Mouse (Mus musculus) limb, embryonic 10.5 days (tissue): ENCODE results near the gene Pcsk5. TPM values are rescaled to one million over a fixed set of nuclear protein-coding genes. Genes with fewer than 3 reads are reported as not detected.
A peak's percentile ranks its signal among the peaks of the same experiment; 100 is the strongest.

Experiments used
- DNase-seq: peaks from one replicate; pipeline ENCODE4 v3.0.0-alpha.2; 2017; ENCODE audit warnings: low spot score
- H3K27ac ChIP-seq: fragments of 300-500 bp; sonication (generic); 2 replicates; pipeline ENCODE4 v1.5.1; 2016; ENCODE audit warnings: mild to moderate bottlenecking
- H3K27me3 ChIP-seq: fragments of 300-500 bp; sonication (generic); 2 replicates; pipeline ENCODE4 v1.6.1; 2016; ENCODE audit warnings: low read depth, mild to moderate bottlenecking; ENCODE audit not compliant: poor library complexity, severe bottlenecking
- H3K36me3 ChIP-seq: fragments of 300-500 bp; sonication (generic); 2 replicates; pipeline ENCODE4 v1.6.1; 2016; ENCODE audit warnings: mild to moderate bottlenecking, moderate library complexity
- H3K4me1 ChIP-seq: fragments of 300-500 bp; sonication (generic); 2 replicates; pipeline ENCODE4 v1.6.1; 2016
- H3K4me3 ChIP-seq: fragments of 300-500 bp; sonication (generic); 2 replicates; pipeline ENCODE4 v1.5.1; 2016; ENCODE audit warnings: mild to moderate bottlenecking, moderate library complexity
- H3K9me3 ChIP-seq: fragments of 300-500 bp; sonication (generic); replicated peaks from 2 replicates; pipeline ENCODE4 v1.6.1; 2016; ENCODE audit warnings: mild to moderate bottlenecking
- WGBS: fragments of 180-500 bp; shearing (Covaris S2); methylation state at CpG from one replicate; pipeline ENCODE4 v1.1.7; 2016; 5-methylcytosine and 5-hydroxymethylcytosine counted together
- polyA plus RNA-seq: library from polyadenylated mRNA; unstranded; fragments of >200 nt; fragmentation: Nextera tagmentation; extraction: Ambion mirVana; gene quantifications from 2 replicates; pipeline ENCODE4 v1.2.1, GENCODE M21; 2016

Gene Pcsk5
- polyA plus RNA-seq, 1 experiment from 2014 or later: 11.6 TPM

GRCm38 (mm10) chr19:17514456-17514855 is 323.0 kb downstream of the Pcsk5 start:
- 31% methylated on average over 3 of the region's 3 CpGs for WGBS
- DNase-seq: no peak
- Histone ChIP-seq H3K36me3 (no peaks in the 10 kb centered on the region), H3K27ac (0 out of 2 replicates have a peak overlapping the region, but pooled peaks have one; percentile 30), H3K9me3 (no peaks in the 10 kb centered on the region), H3K4me3 (no peak overlapping the region), H3K27me3 (no peaks in the 10 kb centered on the region), H3K4me1 (peaks cover 31% of the 10 kb centered on the region)

- H3K4me3 ChIP-seq: no peak overlapping the region
Observed at GRCm38 (mm10) chr19:17511283-17511682, 326.1 kb downstream of the Pcsk5 start.

GRCm38 (mm10) chr19:17504212-17504611 is 333.2 kb downstream of the Pcsk5 start:
- peak; percentile 22 for DNase-seq
- 35% methylated on average over 6 of the region's 6 CpGs for WGBS
- H3K27me3 ChIP-seq: no peaks in the 10 kb centered on the region
- peaks cover 6% of the 10 kb centered on the region; the same call in 1 of the 2 replicates for H3K4me1 ChIP-seq
- H3K4me3 ChIP-seq: no peak overlapping the region
- no peak overlapping the region for H3K27ac ChIP-seq
- H3K9me3 ChIP-seq: no peaks in the 10 kb centered on the region
- no peaks in the 10 kb centered on the region for H3K36me3 ChIP-seq

More at GRCm38 (mm10) chr19:17511283-17511682, 326.1 kb downstream of the Pcsk5 start:
- WGBS: 78% methylated on average over 5 of the region's 5 CpGs
- H3K4me1 ChIP-seq: peaks cover 31% of the 10 kb centered on the region
- no peaks in the 10 kb centered on the region for H3K27me3 ChIP-seq
- no peaks in the 10 kb centered on the region for H3K9me3 ChIP-seq
- H3K27ac ChIP-seq: peak overlapping the region; percentile 51; the same call in 1 of the 2 replicates
- H3K36me3 ChIP-seq: no peaks in the 10 kb centered on the region
- DNase-seq: no peak

DNA sequence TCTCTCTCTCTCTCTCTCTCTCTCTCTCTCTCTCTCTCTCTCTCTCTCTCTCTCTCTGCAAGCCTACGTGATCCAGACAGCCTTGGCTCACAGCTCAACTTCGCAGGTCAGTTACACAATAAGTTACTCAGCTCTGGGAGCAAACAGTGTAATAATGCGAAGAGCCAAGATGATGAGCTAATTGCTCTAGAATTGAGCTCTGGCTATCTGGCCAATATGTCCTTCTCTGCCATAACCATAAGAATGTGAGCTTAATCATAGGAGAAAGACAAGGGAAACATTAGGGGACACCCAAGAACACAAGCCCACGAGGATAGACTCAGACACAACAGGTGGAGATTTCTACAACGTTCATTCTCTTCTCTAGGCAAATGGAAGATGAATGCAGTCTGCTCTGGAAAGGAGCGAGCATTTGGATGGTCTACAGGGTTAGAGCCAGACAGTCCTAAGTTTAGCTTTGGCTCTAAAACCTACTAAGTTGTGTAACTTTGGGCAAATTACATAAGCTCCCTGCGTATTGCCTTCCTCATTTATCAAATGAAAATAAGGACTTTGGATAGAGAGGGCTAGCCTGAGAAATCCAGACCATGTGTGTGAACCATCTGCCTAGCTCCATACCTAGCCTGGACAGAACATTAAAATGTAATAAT is 338.7 kb downstream of the Pcsk5 start:
- Histone ChIP-seq H3K27ac (no peak overlapping the region), H3K27me3 (no peaks in the 10 kb centered on the region), H3K9me3 (no peaks in the 10 kb centered on the region), H3K4me1 (no peaks in the 10 kb centered on the region), H3K36me3 (no peaks in the 10 kb centered on the region), H3K4me3 (no peak overlapping the region)
- WGBS: 93% methylated on average over 7 of the region's 7 CpGs
- DNase-seq: peak; percentile 5

DNA sequence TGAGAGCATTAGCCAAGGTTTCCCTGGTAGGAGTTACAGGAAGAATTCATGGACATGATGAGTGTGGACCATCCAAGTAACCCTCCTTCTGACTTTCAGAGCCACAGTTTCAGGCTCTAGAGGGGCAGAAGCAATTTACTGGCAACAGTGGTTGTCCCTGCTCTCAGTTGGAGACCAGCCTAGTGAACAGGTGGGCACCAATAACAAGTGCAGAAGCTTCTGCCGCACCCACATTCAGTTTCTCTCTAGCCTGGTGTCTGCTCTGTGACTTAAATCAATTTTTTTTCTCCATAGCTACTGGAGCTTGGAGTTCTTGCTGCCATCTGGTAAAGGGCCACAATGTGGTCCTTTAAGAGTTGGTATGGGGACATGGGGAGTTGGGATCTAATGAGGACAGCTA is 341.3 kb downstream of the Pcsk5 start:
- no peaks in the 10 kb centered on the region for H3K27me3 ChIP-seq
- 97% methylated on average over 1 of the region's 1 CpGs for WGBS
- no peak for DNase-seq
- no peak overlapping the region for H3K4me3 ChIP-seq
- no peaks in the 10 kb centered on the region for H3K36me3 ChIP-seq
- H3K27ac ChIP-seq: no peak overlapping the region
- H3K9me3 ChIP-seq: no peaks in the 10 kb centered on the region
- H3K4me1 ChIP-seq: no peaks in the 10 kb centered on the region

DNA sequence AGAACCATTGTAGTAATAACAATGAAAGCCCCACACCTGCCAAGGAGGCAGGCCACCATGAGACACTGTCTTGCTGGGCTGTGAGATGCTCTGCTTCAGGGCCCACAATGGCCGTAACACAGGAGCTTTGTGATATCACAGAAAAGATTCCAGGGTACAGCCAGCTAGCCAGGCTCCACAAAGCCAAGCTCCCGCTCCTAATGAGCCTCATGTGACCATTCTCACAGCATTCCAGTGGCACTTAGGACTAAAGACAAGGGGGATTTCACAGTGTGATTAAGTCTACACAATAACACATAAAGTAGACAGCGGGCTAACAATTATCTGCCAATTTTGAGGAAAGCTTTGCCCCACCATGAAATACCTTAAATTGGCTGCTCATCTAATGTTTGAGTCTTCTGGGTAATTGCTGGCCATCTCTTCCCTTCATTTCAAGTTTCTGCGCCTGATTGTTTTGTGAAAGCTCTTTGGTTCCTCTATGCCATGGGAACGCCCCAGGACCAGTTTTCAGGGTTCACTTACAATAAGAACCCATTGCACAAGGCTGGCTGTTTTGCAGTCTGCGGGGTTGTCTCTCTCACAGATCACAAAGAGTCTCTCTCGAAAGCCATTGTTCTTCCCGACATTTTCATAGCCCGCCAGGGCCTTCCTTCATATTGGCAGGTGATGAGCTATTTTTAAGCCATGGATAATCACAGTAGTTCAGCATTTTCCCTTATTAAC is 345.4 kb downstream of the Pcsk5 start:
- Histone ChIP-seq H3K9me3 (no peaks in the 10 kb centered on the region), H3K4me1 (peaks cover 6% of the 10 kb centered on the region), H3K36me3 (no peaks in the 10 kb centered on the region), H3K27ac (no peak overlapping the region), H3K27me3 (no peaks in the 10 kb centered on the region), H3K4me3 (no peak overlapping the region)
- no peak for DNase-seq
- WGBS: 92% methylated on average over 9 of the region's 9 CpGs

DNA sequence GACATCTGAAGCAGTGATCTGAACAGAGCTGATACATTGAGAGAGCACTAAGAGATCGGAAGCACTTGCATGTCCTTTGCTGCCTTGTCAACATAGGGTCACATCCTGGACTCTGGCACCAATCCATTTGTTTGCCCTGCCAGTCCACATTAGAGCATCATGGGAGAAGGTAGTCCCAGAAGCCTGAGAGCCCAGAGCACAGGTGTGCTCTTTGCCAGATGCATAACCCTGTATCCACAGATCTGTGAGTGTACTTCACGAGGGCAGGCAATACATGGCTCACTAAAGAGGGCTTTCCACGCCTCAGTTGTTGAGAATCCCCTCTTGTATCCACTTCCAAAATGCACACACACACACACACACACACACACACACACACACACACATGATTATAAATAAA is 346.1 kb downstream of the Pcsk5 start:
- no peaks in the 10 kb centered on the region for H3K9me3 ChIP-seq
- no peaks in the 10 kb centered on the region for H3K27me3 ChIP-seq
- H3K4me3 ChIP-seq: no peak overlapping the region
- no peaks in the 10 kb centered on the region for H3K36me3 ChIP-seq
- H3K4me1 ChIP-seq: peaks cover 6% of the 10 kb centered on the region
- 91% methylated on average over 3 of the region's 3 CpGs for WGBS
- no peak overlapping the region for H3K27ac ChIP-seq
- no peak for DNase-seq

DNA sequence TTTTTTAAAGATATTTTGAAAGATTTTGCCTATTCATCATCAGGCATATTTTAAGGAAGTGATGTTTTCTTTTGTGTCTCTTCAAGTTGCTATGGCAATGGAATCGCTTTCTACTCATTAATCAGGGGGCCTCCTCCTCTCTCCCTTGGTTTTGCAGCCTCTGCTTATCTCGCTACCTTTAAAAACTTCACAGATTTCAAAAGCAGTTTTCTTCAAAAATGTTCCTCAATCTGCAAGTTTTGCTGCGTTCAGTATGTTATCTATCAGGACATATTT is 347.6 kb downstream of the Pcsk5 start:
- no peak overlapping the region for H3K27ac ChIP-seq
- peaks cover 6% of the 10 kb centered on the region for H3K4me1 ChIP-seq
- no peaks in the 10 kb centered on the region for H3K27me3 ChIP-seq
- no peaks in the 10 kb centered on the region for H3K36me3 ChIP-seq
- 69% methylated on average over 3 of the region's 3 CpGs for WGBS
- H3K4me3 ChIP-seq: no peak overlapping the region
- DNase-seq: no peak
- H3K9me3 ChIP-seq: no peaks in the 10 kb centered on the region

- H3K36me3 ChIP-seq: no peaks in the 10 kb centered on the region
- peaks cover 10% of the 10 kb centered on the region for H3K4me1 ChIP-seq
- no peaks in the 10 kb centered on the region for H3K27me3 ChIP-seq
- H3K9me3 ChIP-seq: no peaks in the 10 kb centered on the region
- 86% methylated on average over 17 of the region's 17 CpGs for WGBS
- no peak for DNase-seq
- no peak overlapping the region for H3K4me3 ChIP-seq
- H3K27ac ChIP-seq: no peak overlapping the region
Observed at GRCm38 (mm10) chr19:17489041-17489865, 348.2 kb downstream of the Pcsk5 start.

GRCm38 (mm10) chr19:17482126-17482790 is 355.2 kb downstream of the Pcsk5 start:
- 71% methylated on average over 6 of the region's 6 CpGs for WGBS
- Histone ChIP-seq H3K4me3 (no peak overlapping the region), H3K36me3 (no peaks in the 10 kb centered on the region), H3K27ac (no peak overlapping the region), H3K27me3 (no peaks in the 10 kb centered on the region), H3K9me3 (no peaks in the 10 kb centered on the region), H3K4me1 (peaks cover 11% of the 10 kb centered on the region; the same call in 1 of the 2 replicates)
- no peak for DNase-seq

- Histone ChIP-seq H3K4me1 (peaks cover 10% of the 10 kb centered on the region; the same call in 1 of the 2 replicates), H3K27me3 (no peaks in the 10 kb centered on the region), H3K4me3 (no peak overlapping the region), H3K36me3 (no peaks in the 10 kb centered on the region), H3K27ac (no peak overlapping the region), H3K9me3 (no peaks in the 10 kb centered on the region)
- WGBS: 95% methylated on average over 5 of the region's 5 CpGs
- DNase-seq: no peak
Observed at GRCm38 (mm10) chr19:17479471-17479870, 358.0 kb downstream of the Pcsk5 start.

DNA sequence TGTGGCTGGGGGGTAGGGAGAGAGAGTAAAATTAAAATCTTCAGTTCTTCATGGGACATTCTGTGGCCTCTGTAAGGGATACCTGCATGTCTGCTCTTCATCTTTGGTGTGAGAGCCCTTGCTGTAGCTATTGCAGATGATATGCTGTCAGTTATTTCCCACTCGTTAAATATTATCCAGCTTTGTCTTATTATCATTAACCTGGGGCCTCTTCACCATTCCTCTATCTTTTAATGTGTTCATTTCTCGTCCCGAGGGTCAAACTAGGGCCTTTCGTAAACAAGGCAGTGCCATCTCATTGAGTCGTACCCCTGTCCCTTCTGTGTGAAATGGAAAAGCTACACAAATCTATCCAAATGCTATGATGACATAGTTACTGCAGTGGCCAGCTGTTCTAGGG is 361.4 kb downstream of the Pcsk5 start:
- WGBS: 90% methylated on average over 5 of the region's 5 CpGs
- no peaks in the 10 kb centered on the region for H3K9me3 ChIP-seq
- no peak for DNase-seq

More for the DNA sequence above, 361.4 kb downstream of the Pcsk5 start:
- H3K27me3 ChIP-seq: 0 out of 2 replicates have a peak, but pooled peaks cover 6% of the 10 kb centered on the region
- peaks cover 26% of the 10 kb centered on the region for H3K4me1 ChIP-seq
- no peak overlapping the region for H3K27ac ChIP-seq
- no peaks in the 10 kb centered on the region for H3K36me3 ChIP-seq
- no peak overlapping the region for H3K4me3 ChIP-seq
